Mouse (Mus musculus) G1E (cell line): ENCODE data around the gene Elmo2. TPM values are rescaled to one million over a fixed set of nuclear protein-coding genes. Genes with fewer than 3 reads are reported as not detected.

Experiments used
- ATAC-seq: 2 replicates; pipeline ENCODE4 v1.8.0; 2016; ENCODE audit warnings: mild to moderate bottlenecking; ENCODE audit not compliant: insufficient number of reproducible peaks, poor library complexity, low FRiP score, severe bottlenecking; ENCODE audit errors: extremely low read depth
- DNase-seq: peaks from one replicate; pipeline ENCODE4 v3.0.0; 2012; ENCODE audit warnings: low spot score
- H3K27me3 ChIP-seq: 2 replicates; pipeline ENCODE4 v1.6.1; 2012; ENCODE audit warnings: mild to moderate bottlenecking, low read length, inconsistent platforms; ENCODE audit not compliant: insufficient read depth
- H3K36me3 ChIP-seq: replicated peaks from 2 replicates; pipeline ENCODE3; 2012; ENCODE audit warnings: mild to moderate bottlenecking, inconsistent platforms
- H3K4me1 ChIP-seq: 2 replicates; pipeline ENCODE4 v1.6.1; 2012; ENCODE audit warnings: low read depth, low read length, inconsistent platforms, mixed read lengths; ENCODE audit not compliant: insufficient read depth
- H3K4me3 ChIP-seq: 2 replicates; pipeline ENCODE4 v1.5.1; 2012; ENCODE audit warnings: low read depth, mild to moderate bottlenecking, inconsistent platforms, low read length, moderate library complexity, mixed read lengths
- H3K9me3 ChIP-seq: replicated peaks from 2 replicates; pipeline ENCODE4 v1.6.1; 2012; ENCODE audit warnings: inconsistent platforms
- CTCF ChIP-seq: IDR thresholded peaks from 2 replicates; pipeline ENCODE4 v1.5.1; 2012; ENCODE audit warnings: low read depth, low read length, inconsistent platforms, mixed read lengths
- GATA1 ChIP-seq: IDR thresholded peaks from 2 replicates; pipeline ENCODE4 v1.6.1; 2012; ENCODE audit warnings: borderline replicate concordance, low read length, inconsistent platforms, mixed read lengths
- GATA2 ChIP-seq: IDR thresholded peaks from 2 replicates; pipeline ENCODE4 v1.6.1; 2012; ENCODE audit warnings: low read depth, low read length, inconsistent platforms, borderline replicate concordance
- POLR2AphosphoS5 ChIP-seq: IDR thresholded peaks from 2 replicates; pipeline ENCODE4 v1.6.1; 2012; ENCODE audit warnings: low read depth, low read length, inconsistent platforms; ENCODE audit not compliant: insufficient replicate concordance
- TAL1 ChIP-seq: conservative IDR thresholded peaks from 2 replicates; pipeline ENCODE4 v1.6.1; 2012; ENCODE audit warnings: low read depth, low read length, inconsistent platforms, mixed read lengths
- polyA plus RNA-seq: library from polyadenylated mRNA; stranded (reverse); fragments of >175 nt; gene quantifications from 2 replicates; pipeline ENCODE4 v1.2.3, GENCODE M21; 2012
- total RNA-seq, 2 experiments: library from RNA; stranded (forward) in 1 of 2; stranded (reverse) in 1 of 2; fragments of 200-1000 nt in 1 of 2; fragments of >200 nt in 1 of 2; fragmentation: Nextera tagmentation in 1 of 2; gene quantifications; 2 replicates each; pipeline ENCODE4 v1.2.3; 2014 to 2017

The Elmo2 gene
- total and polyA plus RNA-seq, 3 experiments = 15.1 to 38.3 (median 17.7) TPM

GRCm38 (mm10) chr2:165279351-165279750 lies 46.9 kb downstream of the Elmo2 start:
- ATAC-seq (no peak), DNase-seq (no peak)
- no peak for TF ChIP-seq GATA2
- TF ChIP-seq CTCF = no peak
- no peak for TF ChIP-seq GATA1
- TF ChIP-seq TAL1 = no peak
- no peak for TF ChIP-seq POLR2AphosphoS5
- H3K9me3 ChIP-seq = no peaks in the 10 kb centered on the region
- peaks cover 6% of the 10 kb centered on the region for H3K4me1 ChIP-seq
- no peak overlapping the region for H3K4me3 ChIP-seq
- H3K27me3 ChIP-seq = no peaks in the 10 kb centered on the region
- H3K36me3 ChIP-seq = peaks cover 91% of the 10 kb centered on the region

DNA sequence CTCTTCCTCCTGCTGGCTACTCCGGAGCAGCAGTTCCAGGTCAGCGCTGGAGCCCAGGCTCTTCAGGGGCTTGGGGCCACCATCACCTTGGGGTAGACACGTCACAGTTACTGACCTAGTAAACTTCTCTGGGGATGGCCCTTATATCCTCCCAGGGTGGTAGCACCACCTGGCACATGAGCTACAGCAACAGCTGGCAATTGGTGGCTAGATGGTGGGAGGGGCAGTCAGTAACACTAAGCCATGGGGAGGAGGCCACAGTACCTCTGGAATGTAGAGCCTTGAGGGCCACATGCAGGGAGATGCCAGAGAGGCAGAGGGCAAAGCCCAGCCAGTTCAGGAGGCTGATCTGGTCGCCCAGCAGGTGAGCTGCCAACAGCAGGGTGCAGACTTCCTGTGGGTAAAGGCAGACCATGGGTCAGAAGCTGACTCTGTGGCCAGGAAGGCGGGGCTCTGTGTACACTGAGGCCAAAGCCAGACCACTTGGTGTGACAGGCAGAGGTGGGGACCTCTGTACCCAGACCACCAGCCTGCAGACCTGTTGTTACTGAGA lies 49.0 kb downstream of the Elmo2 start:
- ATAC-seq (no peak), DNase-seq (no peak)
- Histone ChIP-seq H3K36me3 (peaks cover 70% of the 10 kb centered on the region), H3K9me3 (no peaks in the 10 kb centered on the region), H3K4me1 (peaks cover 2% of the 10 kb centered on the region; the same call in 1 of the 2 replicates), H3K27me3 (no peaks in the 10 kb centered on the region), H3K4me3 (no peak overlapping the region)
- TF ChIP-seq POLR2AphosphoS5 (no peak), TAL1 (no peak), CTCF (no peak), GATA1 (no peak), GATA2 (no peak)

GRCm38 (mm10) chr2:165275824-165276223 lies 50.5 kb downstream of the Elmo2 start:
- H3K9me3 ChIP-seq = no peaks in the 10 kb centered on the region
- no peaks in the 10 kb centered on the region for H3K4me1 ChIP-seq
- no peak for DNase-seq
- ATAC-seq = 0 out of 2 replicates have a peak, but pooled peaks have one; percentile 25
- peaks cover 56% of the 10 kb centered on the region for H3K36me3 ChIP-seq
- no peaks in the 10 kb centered on the region for H3K27me3 ChIP-seq
- no peak overlapping the region for H3K4me3 ChIP-seq
- TF ChIP-seq TAL1 = no peak
- TF ChIP-seq GATA2 = no peak
- TF ChIP-seq GATA1 = no peak
- no peak for TF ChIP-seq POLR2AphosphoS5
- TF ChIP-seq CTCF = no peak

GRCm38 (mm10) chr2:165275124-165275640 lies 51.1 kb downstream of the Elmo2 start:
- Histone ChIP-seq H3K27me3 (no peaks in the 10 kb centered on the region), H3K4me3 (no peak overlapping the region), H3K36me3 (peaks cover 49% of the 10 kb centered on the region), H3K4me1 (no peaks in the 10 kb centered on the region), H3K9me3 (no peaks in the 10 kb centered on the region)
- TF ChIP-seq POLR2AphosphoS5 = no peak
- no peak for TF ChIP-seq GATA2
- no peak for TF ChIP-seq TAL1
- TF ChIP-seq CTCF = no peak
- ATAC-seq (no peak), DNase-seq (no peak)

DNA sequence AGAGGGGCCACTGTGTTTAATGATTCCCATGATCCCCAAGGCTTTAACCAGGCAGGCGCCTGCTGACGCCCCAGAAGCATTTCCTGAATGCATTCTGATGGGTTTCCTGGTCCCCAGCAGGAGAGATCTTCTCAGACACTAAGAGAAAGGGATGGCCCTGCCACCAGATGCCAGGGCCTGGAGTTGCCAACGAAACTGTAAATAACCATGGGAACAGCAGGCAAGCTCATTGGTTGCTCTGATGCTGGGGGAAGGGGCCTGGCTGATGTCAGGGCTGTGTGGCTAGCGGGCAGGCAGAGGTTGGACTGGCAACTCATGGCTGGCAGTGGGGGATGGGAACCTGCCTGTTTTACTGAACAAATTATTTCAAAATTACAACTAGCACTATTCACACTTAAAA lies 52.7 kb downstream of the Elmo2 start:
- TF ChIP-seq GATA2 (no peak), GATA1 (no peak), POLR2AphosphoS5 (no peak), TAL1 (no peak), CTCF (no peak)
- Histone ChIP-seq H3K4me3 (no peak overlapping the region), H3K4me1 (no peaks in the 10 kb centered on the region), H3K9me3 (no peaks in the 10 kb centered on the region), H3K36me3 (peaks cover 33% of the 10 kb centered on the region), H3K27me3 (no peaks in the 10 kb centered on the region)
- DNase-seq = no peak
- ATAC-seq = no peak

GRCm38 (mm10) chr2:165271326-165271725 lies 55.0 kb downstream of the Elmo2 start:
- Histone ChIP-seq H3K4me1 (no peaks in the 10 kb centered on the region), H3K9me3 (no peaks in the 10 kb centered on the region), H3K4me3 (no peak overlapping the region), H3K27me3 (no peaks in the 10 kb centered on the region), H3K36me3 (peaks cover 11% of the 10 kb centered on the region)
- TF ChIP-seq GATA2 (no peak), CTCF (no peak), POLR2AphosphoS5 (no peak), TAL1 (no peak), GATA1 (no peak)
- no peak for DNase-seq
- no peak for ATAC-seq
